Mouse (Mus musculus) right cerebral cortex, postnatal 10 days (tissue): Measurements from ENCODE around the gene Nfix.

Source experiments
- DNase-seq, 2 experiments: peaks; one replicate each; pipeline ENCODE4 v3.0.0; 2021; ENCODE audit warnings: low spot score in 2 of 2

Nfix gene

DNA sequence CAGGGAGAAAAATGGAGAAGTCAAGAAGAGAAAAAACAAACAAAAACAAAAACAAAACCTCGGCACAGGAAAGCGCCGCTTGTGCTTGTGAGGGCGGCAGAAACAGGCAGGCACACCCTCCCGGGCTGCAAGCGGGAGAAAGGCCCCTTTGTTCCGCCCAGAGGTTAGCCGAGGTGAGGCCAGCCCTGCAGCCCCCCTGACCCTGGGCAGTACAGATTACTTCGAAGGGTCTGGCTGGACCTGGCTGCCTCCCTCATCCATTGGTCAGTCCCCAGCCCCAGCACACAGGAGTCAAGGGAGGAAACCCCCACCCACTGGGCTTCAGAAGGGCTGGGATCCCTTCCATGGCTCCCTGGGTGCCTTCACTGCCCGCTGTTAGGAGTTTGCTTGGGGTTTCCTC is 61.9 kb downstream of the Nfix start:
- no peak for DNase-seq

- peak; percentile 83 to 86 for DNase-seq
Measured at GRCm38 (mm10) chr8:84737608-84738007, 62.5 kb downstream of the Nfix start.

- no peak for DNase-seq
Measured at GRCm38 (mm10) chr8:84736521-84736920, 63.6 kb downstream of the Nfix start.

DNA sequence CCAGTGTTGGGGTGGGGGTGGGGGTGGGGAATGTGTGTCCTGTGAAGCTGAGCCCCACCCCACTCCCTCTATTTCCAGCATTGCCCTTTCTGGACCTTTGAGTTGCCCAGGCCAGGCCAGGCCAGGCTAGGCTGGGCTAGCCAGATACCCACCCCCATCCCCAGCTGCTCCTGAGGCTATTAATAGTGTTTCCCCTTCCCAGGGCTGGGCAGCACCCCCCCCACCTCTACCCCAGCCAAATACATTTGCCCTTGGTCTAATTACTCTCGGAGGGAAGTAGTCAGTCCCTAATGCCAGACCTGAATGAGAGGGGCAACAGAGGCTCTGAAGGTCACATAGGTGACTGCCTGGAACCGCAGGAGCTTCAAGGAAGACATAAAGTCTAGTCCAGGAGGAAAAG is 64.5 kb downstream of the Nfix start:
- no peak for DNase-seq

- DNase-seq: no peak
Measured at GRCm38 (mm10) chr8:84734680-84735079, 65.5 kb downstream of the Nfix start.

- no peak for DNase-seq
Measured at GRCm38 (mm10) chr8:84733959-84734358, 66.2 kb downstream of the Nfix start.

- no peak for DNase-seq
Measured at GRCm38 (mm10) chr8:84732996-84733395, 67.1 kb downstream of the Nfix start.

GRCm38 (mm10) chr8:84732545-84732944 is 67.6 kb downstream of the Nfix start:
- peak; percentile 72 to 77 for DNase-seq

- DNase-seq: no peak
Measured at GRCm38 (mm10) chr8:84731371-84732177, 68.6 kb downstream of the Nfix start.

DNA sequence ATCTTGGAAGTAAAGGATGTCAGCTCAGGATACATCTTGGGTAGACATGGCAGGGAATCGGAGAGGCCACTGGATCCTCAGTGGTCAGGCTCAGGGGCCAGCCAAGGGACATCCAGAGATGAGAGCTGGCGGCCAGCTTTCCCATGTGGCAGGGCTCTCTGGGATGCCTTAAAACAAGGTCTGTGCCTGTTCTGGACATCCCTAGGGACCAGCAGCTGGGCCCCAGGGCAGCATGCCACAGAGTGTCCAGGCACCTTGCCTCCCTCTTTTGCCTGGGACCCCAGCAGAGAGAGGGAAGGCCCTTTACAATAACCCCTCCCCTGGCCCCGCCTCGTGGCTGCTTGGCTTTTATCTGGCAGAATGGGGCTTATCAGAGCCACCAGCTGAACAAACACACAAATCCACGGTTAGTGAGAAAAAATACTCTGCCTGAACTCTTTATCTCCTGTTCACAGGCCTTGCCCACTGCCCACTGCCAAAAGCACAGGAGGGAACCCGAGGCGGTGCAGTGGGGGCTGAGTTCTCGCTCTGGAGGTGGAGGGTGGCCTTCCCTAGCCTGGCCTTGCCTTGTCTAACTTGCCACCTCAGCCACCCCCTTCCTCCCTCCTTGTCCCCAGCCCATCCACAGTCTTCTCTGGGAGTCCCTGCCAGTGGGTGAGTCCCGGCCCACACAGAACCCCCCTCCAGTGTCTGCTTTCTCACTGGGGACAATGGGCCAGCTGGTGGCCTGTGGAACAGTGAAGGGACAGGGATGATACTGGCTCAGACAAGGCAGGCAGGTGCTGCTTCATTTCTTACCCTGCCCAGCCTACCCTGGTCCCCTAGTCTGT is 69.4 kb downstream of the Nfix start:
- no peak for DNase-seq

DNA sequence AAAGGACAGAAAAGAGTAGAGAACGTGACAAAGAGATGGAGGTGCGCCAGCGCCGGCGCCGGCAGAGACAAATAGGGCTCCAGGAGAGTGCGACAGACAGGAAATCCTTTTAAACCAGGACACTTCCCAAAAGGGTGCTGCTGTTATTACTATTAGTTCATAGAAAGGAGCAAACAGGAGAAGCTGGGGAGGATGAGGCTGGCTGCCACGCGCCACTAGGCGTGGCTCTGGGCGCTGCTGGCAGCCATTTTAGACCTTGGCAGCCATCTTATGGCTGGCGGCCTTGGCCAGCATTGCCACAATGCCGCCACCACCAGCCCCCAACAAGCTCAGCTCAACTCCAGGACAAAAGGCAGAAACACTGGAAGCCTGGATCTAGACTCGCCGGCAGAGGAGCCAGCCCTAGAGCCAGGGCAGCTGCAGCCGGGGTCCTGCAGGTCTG is 70.2 kb downstream of the Nfix start:
- DNase-seq: peak; percentile 68 to 78

DNA sequence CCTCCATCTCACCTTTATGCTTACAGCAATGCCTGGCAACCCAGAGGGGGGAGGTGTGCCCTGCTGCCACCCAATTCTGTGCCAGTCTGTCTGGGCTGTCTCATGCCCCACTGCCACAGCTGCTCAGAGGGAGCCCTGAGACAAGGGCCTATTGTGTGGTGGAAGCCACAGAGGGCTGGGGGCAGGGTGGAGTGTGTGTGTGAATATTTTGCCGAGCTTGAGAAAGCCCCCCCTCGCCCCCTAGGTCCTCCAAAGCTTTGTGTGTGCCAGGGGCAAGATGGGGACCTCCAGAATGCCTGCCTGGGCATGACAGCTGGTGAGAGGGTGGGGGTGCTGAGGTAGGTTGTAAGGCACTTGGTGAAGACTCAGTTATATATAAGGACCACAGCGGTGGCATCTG is 71.7 kb downstream of the Nfix start:
- peak; percentile 75 to 80 for DNase-seq

DNA sequence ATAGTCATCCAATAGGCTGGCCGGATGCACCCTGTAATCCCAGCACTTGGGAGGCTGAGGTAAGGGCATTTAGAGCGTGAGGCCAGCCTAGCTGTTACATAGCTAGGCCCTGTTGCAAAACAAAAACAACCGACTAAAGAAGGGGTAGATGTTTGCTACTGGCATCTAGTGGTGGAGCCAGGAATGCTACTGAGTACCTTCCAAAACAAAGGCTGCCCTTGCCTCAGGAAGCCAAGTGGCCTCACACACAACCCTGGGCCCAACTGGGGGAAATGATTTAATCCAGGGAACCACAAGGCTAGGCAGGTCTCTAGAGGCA is 74.2 kb downstream of the Nfix start:
- no peak for DNase-seq

DNA sequence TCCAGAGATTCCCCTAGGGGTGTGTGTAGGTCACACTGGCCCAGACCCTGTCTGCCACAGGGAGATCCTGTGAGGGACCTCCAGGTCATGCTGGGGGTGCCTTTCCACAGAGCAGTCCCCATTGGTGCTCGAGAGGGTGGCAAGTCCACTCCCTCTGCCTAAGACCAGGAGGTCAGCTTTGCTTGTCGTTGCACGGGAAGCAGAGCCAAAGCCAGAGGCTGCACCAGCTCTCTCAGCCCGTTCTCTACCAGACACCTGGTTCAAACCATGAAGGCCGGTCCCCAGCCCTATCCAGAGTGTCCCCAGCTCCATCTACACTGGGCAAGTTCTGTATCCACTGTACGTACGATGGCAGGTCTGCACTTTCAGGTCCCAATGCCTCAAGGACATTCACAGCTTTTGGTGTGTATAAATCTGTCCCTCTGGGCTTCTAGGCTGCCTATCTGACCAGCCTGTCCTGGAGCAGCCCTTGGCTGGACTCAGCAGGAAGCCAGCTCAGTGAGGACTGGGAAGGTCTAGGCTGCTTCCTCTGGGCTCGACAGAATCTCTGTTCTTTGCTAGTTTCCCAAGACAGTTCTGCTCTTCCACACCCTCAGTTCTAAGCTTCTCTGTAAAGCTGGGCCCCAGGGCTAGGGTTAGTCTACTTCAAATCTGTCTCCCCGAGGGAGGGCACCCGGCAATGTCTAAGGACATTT is 74.8 kb downstream of the Nfix start:
- DNase-seq: no peak

- no peak for DNase-seq
Measured at GRCm38 (mm10) chr8:84724683-84725082, 75.5 kb downstream of the Nfix start.

GRCm38 (mm10) chr8:84723571-84723900 is 76.6 kb downstream of the Nfix start:
- no peak for DNase-seq

- DNase-seq: peak; percentile 83 to 87
Measured at GRCm38 (mm10) chr8:84722850-84723570, 77.1 kb downstream of the Nfix start, which contains the start of gene G430095P16Rik. G430095P16Rik (plus strand) TSS chr8:84723007.

DNA sequence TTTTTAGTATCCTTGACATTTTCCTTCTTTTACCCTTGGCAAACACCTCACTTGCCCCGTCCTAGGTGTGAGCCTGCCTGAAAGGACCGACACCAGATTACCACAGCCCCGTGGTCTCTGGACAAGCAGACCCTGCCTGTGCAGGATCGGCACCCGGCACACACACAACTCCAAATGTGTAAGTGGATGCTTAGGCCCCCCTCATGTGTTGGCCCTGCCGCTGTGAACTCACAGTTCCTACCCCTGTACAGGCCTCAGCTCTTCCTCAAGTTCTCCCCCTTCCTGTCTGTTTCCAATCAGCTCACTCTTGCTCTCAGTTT is 77.7 kb downstream of the Nfix start:
- DNase-seq: no peak

DNA sequence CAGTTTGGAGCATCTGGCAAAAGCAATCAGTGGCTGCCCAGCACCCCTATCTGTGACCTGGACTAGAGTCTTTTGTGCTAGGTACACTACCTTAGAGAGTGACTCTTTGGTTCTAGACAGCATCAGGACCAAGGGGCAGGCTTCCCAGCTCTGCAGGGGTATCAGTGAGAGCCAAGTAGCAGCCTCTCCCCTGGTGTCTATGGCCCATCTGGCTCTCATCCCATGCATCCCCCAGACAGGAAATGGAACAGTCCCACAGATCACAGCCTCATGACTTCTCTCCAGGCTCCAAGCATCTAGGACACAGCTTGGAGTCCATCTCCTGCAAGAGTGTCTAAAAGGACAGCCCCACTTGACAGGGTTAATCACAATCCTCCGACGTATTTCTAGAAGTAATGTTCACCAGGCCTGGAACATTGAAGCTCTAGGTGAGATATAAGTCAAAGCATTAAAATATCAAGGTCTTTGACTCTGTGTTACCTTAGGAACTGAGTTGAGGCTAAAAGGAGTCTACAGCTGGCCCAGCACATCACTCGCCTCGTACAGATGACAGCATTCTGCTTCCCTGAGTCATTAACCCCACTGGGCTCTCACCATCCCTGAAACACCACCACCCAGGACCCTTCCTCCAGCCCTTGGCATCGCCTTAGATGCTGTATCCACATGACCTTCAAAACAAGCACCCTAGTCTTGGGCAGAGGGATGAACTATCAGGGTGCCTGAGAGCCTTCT is 81.0 kb downstream of the Nfix start:
- no peak for DNase-seq

GRCm38 (mm10) chr8:84718476-84718875 is 81.7 kb downstream of the Nfix start:
- DNase-seq: no peak

DNA sequence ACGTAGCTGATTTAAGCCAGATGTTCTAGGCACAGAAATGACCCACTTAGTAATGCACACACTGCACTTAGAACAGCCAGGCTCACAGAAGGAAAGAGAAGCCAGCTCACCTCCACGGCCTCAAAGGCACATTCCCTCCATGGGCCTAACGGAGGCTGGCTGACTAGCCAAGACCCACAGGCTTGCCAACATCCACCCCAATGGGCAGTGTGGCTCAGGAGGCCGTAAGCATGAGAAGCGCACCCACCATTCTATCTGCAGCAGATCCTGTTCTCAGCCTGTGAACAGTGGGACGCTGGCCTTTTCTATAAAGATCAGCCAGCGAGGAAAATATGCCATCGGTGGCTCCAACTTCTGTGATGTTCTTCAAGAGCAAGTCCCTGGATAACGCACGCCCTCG is 83.4 kb downstream of the Nfix start:
- no peak for DNase-seq
